Mouse (Mus musculus): ENCODE data around the gene Trim45.
A peak's percentile ranks its signal among the peaks of the same experiment; 100 is the strongest.

The Trim45 gene

DNA sequence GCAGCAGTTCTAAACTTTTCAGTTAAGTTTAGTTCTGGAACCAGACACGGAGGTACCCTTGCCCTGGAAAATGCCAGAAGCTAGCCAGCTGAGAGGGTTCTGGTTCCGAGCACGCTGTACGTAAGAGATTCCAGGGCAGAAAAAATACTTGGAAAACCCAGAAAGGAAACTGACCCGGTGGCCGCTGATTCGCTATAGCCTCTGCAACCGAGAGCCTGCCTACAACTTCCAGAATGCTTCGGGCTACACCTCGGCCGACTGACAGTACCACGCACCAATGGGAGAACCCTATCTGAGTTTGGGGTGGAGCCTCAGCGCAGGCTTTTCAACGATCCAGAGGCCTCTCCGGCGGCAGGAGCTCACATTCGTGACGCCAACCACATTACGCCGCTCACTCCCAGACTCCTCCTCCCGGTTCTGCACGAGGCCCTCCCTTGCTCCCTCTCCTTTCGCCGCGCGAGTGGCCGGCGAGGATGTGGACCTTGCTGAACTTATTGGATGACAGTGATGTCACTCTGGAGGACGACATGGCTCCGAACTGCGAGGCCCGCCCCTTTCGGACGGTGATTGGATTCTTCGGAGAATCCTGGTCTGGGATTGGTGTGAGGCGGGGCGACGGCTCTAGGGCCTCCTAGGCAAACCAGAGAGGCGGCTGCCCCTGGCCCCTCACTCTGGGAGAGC, at the start of gene Trim45:
TSS of gene Trim45 (plus strand) at position 378 of the 681 bp plus-strand sequence.
- DNase-seq = peak; percentile 100

GRCm38 (mm10) chr3:100877057-100877456, 44.9 kb upstream of the Trim45 start:
- no peak for DNase-seq

- DNase-seq = no peak
These were observed 40.6 kb upstream of the Trim45 start for GRCm38 (mm10) chr3:100881403-100881802.

DNA sequence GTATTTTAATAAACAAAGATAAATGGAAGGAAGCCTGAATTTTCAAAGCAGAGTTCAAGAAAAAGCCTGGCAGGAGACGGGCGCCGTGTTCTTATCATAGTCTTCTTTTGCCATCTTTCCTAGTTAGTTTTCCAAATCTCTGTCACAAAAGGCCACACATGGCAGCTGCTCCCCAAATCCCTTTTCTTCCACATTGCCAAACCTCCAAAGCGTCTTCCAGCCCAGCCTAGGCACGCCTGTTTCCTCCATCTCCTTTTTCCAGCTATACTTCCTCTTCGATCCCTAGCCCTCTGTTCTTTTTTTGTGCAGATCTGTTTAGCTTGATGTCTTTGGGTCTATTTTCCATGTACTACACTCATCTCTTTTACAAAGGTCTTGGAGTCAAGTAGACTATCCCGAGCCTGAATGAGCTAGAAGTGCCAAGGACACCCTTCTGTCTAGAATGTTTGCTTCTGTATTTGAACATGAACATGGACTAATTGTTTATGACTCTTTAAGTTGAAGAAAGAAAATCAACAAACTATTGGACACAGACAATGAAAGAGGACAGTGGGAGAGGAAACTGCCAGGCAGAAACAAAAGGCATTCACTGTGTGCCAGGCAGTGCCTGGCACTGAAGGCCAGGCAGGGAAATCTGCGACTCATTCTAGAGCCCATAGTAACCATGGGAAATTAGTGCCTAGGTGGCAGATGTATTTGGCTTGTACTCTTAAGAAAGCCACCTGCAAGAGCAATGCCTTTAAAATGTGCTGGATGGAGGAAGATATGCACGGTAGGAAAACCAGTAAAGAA, 40.0 kb upstream of the Trim45 start:
- no peak for DNase-seq

DNA sequence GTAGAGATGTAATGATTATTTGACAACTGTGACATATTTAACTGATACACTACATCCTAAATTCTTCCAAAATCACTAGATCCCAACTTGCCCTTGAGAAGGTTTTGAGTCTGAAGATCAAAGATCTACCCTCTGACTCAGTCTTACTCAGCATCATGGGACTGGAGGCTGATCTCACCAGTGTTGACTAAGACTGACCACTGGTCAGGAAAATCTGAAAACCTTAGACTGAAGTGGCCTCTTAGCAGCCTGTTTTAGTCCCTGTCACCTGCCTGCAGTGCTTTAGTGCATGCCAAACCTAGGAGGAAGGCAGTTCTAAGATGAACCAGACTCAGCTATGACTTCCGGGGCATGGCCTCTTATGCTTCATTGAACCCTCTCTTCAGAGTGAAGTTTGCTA, 32.8 kb upstream of the Trim45 start:
- DNase-seq = no peak

DNA sequence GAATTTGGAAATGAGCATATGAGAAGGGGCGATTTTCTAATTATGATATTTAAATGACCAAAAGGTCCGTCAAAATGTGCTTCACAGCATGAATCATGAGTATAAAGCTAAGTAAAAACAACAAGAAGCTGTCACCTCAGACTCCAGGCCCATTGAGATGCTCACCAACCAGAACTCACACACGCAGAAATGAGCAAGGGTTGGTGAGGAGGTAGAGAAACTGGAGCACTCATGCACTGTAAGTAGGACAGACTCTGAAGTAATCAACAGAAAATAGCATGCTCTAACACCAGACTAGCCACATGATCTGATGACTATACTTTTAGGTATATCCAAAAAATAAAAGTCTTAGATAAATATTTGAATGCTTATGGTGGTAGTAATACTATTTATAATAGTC, 31.6 kb upstream of the Trim45 start:
- no peak for DNase-seq

DNA sequence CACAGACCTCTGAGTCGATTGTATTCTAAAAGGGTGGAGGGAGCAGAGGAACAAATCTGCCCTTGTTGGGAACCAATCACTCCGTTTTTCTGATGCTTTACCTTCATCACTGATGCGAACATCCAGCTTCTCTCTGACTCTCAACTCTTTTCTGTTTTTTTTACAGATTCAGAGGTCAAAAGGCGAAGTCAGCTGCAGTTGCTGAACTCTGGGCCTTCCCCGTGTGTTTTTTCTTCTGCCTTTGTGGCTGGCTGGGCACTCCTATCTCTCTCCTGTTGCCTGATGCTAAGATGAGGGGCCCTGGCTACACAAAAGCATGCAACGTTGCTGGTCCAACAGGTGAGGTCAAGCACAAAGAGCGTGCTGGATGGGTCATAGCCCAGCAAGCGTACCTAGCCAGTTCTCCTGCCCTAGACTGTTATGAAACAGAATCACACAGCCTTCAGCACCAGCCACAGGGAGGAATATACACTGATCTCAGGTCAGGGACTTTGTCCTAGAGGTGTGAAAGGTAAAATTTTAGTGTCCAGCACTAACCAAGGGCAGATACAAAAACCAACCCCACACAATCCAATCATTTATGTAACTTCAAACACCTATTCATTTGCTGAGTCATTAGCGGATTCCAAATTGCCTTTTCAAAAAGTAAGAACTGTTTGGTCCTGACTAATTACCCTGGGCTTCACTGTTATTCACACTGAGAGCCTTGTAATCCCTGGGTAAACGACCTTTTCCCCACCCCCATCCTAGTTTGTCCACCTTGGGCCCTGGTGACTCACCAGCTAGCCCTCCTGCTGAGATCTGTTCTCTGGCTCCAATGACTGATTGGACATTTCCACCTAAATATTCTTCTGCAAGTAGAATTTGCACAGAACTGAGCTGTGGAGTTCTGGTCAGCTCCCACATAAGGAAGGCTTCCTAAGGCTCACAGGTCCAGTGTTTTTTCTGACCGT, 29.3 kb upstream of the Trim45 start:
- no peak for DNase-seq

DNA sequence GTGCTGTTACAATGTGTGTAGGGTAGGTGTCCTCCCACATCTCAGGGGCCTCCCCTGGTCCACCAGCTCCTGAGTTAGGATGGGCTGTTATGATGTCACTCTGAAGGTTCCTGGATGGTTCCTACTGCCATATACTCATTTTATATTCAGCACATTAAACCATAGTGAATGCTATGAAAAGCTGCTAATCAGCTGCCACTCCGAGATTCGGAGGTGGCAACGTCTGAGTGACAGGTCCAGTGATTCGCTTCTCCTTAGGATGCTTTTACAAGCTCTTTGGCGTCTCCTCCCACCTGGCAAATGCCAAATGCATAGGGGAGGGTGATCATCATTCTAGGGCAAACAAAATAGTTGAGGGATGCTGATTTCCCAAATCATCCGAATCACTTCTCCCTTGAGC, 26.5 kb upstream of the Trim45 start:
- DNase-seq = no peak

GRCm38 (mm10) chr3:100906128-100906527, 15.9 kb upstream of the Trim45 start:
- DNase-seq = no peak

DNA sequence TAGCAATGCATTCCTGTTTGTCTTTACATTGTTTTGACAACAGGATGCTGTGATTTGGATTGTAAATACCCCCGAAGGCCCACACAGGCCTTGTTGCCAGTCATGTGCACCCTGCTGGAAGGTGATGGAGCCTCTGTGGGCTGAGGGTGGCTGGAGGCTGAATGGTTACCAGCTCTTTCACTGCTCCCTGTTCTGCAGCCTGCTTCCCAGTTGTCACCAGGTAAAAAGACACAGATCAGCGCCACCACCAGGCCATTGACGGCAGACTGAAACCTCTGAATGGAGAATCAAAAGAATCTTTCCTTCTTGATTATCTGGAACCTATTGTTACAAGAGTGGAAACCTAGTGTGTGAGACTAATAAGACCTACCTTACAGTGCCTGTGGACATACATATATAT, 15.1 kb upstream of the Trim45 start:
- peak; percentile 38 for DNase-seq

DNA sequence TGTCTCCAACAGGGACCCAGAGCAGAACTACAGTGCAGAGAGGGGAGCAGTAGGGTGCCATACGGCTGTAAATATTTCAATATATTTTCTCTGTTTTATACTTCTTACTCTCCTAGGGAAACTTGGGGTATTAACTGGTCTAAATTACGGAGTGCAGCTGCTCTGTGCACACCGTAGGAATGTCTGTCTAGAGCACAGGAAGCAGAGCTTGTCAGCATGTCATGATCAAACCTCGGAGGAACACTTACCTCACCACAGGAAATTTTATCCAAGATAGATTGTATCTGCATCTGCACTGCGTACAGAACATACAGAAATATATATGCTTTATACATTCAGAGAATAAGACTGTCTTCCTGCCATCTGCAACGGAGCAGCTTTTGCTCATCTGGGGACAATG, 13.4 kb upstream of the Trim45 start:
- DNase-seq = no peak

- DNase-seq = no peak
These were observed 11.4 kb upstream of the Trim45 start for GRCm38 (mm10) chr3:100910621-100911020.

GRCm38 (mm10) chr3:100911026-100911425, 11.0 kb upstream of the Trim45 start:
- no peak for DNase-seq

DNA sequence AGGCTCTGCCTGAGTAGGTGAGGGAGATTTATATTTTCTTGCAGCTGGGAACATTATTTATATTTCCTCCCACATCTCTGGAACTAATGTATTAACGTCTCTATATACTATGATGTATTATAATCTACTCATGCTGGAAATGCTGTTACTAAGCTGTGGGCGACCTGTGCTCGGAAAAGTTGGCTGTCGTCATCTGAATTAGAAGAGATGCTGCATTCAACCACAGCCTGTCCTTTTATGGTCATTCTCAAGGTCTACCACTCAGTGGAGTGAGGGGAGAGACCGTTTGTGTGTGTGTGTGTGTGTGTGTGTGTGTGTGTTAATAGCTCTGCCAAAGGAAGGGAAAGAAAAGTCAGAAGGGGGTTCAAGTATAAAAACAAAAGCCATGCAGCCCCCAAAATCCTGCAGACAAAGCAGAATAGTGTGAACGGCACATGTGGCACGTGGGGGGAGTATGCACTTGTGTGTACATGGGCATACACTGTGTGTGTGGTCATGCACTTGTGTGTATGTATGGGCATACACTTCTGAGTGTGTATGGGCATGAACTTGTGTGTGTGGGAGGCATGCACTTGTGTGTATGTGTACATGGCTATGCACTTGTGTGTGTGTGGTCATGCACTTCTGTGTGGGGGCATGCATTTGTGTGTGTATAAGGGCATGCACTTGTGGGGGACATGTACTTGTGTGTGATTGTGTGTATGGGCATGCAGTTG, 10.3 kb upstream of the Trim45 start:
- no peak for DNase-seq

DNA sequence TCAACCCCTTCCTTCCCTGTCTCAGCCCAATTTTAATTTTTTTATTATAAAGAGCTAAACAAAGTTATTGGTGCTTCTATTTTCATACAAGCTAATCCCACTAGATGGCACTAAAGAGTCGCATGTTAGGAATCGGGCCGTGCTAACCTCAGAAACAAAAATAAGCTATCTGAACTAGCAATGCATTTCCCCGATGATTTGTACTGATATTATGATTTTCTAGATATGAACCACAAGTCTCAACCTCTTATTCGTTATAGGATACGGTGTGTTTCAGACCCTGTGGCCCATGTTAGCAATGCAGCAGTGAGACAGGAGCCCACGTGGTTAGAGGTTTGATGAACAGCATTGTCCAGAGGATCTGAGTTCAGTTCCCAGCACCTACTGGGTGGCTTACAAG, 5.2 kb upstream of the Trim45 start:
- peak; percentile 75 for DNase-seq

DNA sequence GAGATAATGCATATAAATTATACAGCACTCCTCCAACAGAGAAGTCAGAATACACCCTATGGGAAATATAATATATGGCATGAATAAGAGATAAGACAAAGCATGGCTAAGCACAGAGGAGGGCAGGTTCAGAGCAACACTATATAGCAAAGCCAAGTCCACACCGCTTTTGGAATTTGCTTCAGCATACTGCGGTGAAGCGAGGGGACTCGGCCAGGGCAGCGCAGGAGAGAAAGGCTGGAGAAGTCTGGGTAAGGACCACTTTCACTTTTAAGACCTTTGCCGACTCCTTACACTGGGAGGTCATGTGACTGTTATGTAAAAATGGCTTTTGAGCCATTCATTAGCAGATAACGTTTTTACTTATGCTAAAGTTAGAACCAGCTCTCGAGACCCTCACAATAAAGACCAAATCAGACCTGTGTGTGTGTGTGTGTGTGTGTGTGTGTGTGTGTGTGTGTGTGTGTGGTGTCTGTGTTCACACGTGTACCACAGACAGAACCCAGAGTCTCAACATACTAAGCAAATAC, 1.3 kb upstream of the Trim45 start:
- no peak for DNase-seq

GRCm38 (mm10) chr3:100922506-100923375, 739 bp downstream of the Trim45 start:
- DNase-seq = no peak

DNA sequence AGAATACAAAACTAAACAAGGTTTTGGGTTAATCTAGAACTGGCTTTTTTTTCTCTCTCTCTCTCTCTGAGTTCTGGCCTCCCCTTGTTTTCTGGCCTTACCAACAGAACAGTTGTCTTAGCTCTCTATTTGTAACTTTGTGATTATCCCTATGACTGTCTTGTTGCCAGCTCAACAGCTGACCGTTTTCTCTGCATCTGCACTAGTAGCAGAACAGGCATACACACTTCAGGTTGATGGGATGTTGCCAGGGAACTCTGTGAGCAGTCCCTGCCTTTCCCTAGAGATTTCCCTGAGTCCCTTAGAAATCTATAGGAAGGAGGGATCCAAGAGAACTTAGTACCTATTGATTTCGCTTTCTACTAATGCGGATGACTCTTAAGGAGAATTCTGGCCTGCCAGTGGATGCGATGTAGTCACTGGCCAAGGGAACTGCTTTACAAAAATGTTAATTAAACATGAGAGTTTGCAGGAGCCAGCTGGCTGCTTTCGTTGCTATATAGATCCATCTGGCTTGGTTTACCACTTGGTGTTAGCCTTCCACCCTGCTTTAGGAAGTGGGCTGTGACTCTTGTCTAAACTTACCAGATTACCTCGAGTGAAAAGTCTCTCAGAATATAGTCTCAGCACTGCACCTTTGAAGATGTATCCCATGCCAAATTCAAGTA, 2.2 kb downstream of the Trim45 start:
- peak; percentile 7 for DNase-seq

GRCm38 (mm10) chr3:100925176-100925575, 3.2 kb downstream of the Trim45 start:
- DNase-seq = no peak

DNA sequence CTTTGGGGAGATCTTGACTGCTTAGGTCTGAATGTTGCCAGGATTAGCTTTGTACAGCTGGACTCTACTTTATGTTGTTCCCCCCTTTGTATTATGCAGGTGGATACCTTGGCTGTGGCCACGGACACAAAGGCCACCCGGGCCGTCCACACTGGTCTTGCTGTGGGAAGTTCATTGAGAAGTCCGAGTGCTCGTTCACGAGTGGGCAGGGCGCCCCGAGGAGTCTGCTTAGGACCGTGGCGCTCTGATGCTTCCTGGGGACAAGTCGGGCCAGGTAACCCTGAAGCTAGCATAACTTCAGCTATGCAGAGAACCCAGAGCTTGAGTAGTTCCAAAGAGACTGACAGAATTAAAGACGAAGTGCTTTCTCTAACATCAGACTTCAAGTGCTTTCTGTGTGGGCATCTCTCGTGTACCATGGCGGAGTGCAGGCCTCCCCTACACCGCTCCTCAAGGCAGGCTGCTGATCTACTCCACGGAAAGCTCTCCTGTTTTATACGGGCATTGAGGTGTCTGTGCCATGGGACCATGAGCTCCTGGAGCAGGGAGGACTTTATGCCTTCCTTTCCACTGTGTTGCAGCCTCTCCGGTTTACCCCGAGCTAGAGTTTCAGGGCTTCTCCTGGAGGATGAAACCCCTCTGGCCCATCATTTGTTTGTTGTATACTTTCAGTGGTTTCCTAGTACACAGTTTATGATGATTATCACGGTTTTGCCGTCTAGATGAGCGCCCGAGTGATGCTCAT, 9.5 kb downstream of the Trim45 start:
- no peak for DNase-seq

All from lung, postnatal 36 days (tissue).